Mouse (Mus musculus) adrenal gland, adult 18-20 months (tissue): ENCODE measurements around the gene Dtx3. TPM values are rescaled to one million over a fixed set of nuclear protein-coding genes. Genes with fewer than 3 reads are reported as not detected.
A peak's percentile ranks its signal among the peaks of the same experiment; 100 is the strongest.
"Not testable (repeated sequence)": the region's sequence is repeated elsewhere in the genome, so short reads cannot be mapped to it uniquely, and the experiment has no call there.

Experiments
- DNase-seq, 2 experiments: peaks; one replicate each; pipeline ENCODE4 v3.0.0; 2021 to 2022; ENCODE audit warnings: low spot score in 2 of 2
- total RNA-seq, 2 experiments: library from RNA; stranded (reverse); gene quantifications; 1 replicate in 1 of 2; 2 replicates in 1 of 2; pipeline ENCODE4 v1.2.3; 2021

Gene Dtx3
- total RNA-seq, 2 experiments from 2014 or later: 63.0 to 67.6 TPM

GRCm38 (mm10) chr10:127208921-127209320 is 13.4 kb upstream of the Dtx3 start:
- no peak for DNase-seq

GRCm38 (mm10) chr10:127205373-127205772 is 9.8 kb upstream of the Dtx3 start:
- DNase-seq: no peak

- DNase-seq: no peak
Observed at GRCm38 (mm10) chr10:127204589-127204988, 9.1 kb upstream of the Dtx3 start.

- no peak for DNase-seq
Observed at GRCm38 (mm10) chr10:127203106-127203505, 7.6 kb upstream of the Dtx3 start.

GRCm38 (mm10) chr10:127200279-127200678 is 4.8 kb upstream of the Dtx3 start:
- no peak for DNase-seq

GRCm38 (mm10) chr10:127199474-127199873 is 3.9 kb upstream of the Dtx3 start:
- no peak for DNase-seq

GRCm38 (mm10) chr10:127199068-127199467 is 3.5 kb upstream of the Dtx3 start:
- no peak for DNase-seq

- no peak for DNase-seq
Observed at GRCm38 (mm10) chr10:127198492-127198891, 3.0 kb upstream of the Dtx3 start.

GRCm38 (mm10) chr10:127197505-127198110 is 2.1 kb upstream of the Dtx3 start:
- no peak for DNase-seq

GRCm38 (mm10) chr10:127197104-127197503 is 1.6 kb upstream of the Dtx3 start:
- DNase-seq: no peak

- peak in 1 of 2 experiments; percentile 38 for DNase-seq
Observed at GRCm38 (mm10) chr10:127196392-127196791, 864 bp upstream of the Dtx3 start.

GRCm38 (mm10) chr10:127194428-127195327 is 850 bp downstream of the Dtx3 start:
- peak; percentile 58 to 66 for DNase-seq

- DNase-seq: no peak
Observed at GRCm38 (mm10) chr10:127193011-127193410, 2.5 kb downstream of the Dtx3 start.

GRCm38 (mm10) chr10:127192057-127192328 is 3.5 kb downstream of the Dtx3 start:
- DNase-seq: not testable (repeated sequence)

GRCm38 (mm10) chr10:127191191-127192056 is 4.1 kb downstream of the Dtx3 start:
- DNase-seq: no peak

- DNase-seq: no peak
Observed at GRCm38 (mm10) chr10:127190398-127191190, 4.9 kb downstream of the Dtx3 start.

- peak; percentile 35 to 50 for DNase-seq
Observed at GRCm38 (mm10) chr10:127189651-127190381, 5.7 kb downstream of the Dtx3 start, which contains the start of gene Arhgef25. Gene Arhgef25 (minus strand): TSS chr10:127190083.

GRCm38 (mm10) chr10:127189116-127189650 is 6.3 kb downstream of the Dtx3 start:
- DNase-seq: peak in 1 of 2 experiments; percentile 28

- DNase-seq: peak; percentile 58 to 64
Observed at GRCm38 (mm10) chr10:127188465-127189115, 6.9 kb downstream of the Dtx3 start.
